Mouse (Mus musculus) kidney, embryonic 16.5 days (tissue): Measurements from ENCODE around the gene Tbcc. TPM values are rescaled to one million over a fixed set of nuclear protein-coding genes. Genes with fewer than 3 reads are reported as not detected.

ENCODE experiments used
- ATAC-seq: fragments of 200-750 bp; cut with Nextera tagmentation; 2 replicates; pipeline ENCODE4 v1.8.0; 2017; ENCODE audit warnings: moderate TSS enrichment; ENCODE audit not compliant: low FRiP score, low TSS enrichment
- H3K27ac ChIP-seq: fragments of 300-500 bp; sonication (generic); 2 replicates; pipeline ENCODE4 v1.5.1; 2014; ENCODE audit warnings: low read length
- H3K27me3 ChIP-seq: fragments of 300-500 bp; sonication (generic); 2 replicates; pipeline ENCODE4 v1.6.1; 2014; ENCODE audit warnings: low read length, control low read depth, mixed read lengths; ENCODE audit not compliant: insufficient read depth
- H3K36me3 ChIP-seq: fragments of 300-500 bp; sonication (generic); 2 replicates; pipeline ENCODE4 v1.6.1; 2014; ENCODE audit warnings: low read length, control low read depth, mixed read lengths; ENCODE audit not compliant: insufficient read depth
- H3K4me1 ChIP-seq: fragments of 300-500 bp; sonication (generic); 2 replicates; pipeline ENCODE4 v1.6.1; 2014; ENCODE audit warnings: low read length, control low read depth, mixed read lengths; ENCODE audit not compliant: insufficient read depth
- H3K4me2 ChIP-seq: fragments of 300-500 bp; sonication (generic); replicated peaks from 2 replicates; pipeline ENCODE4 v1.6.1; 2014; ENCODE audit warnings: low read depth, low read length
- H3K4me3 ChIP-seq: fragments of 300-500 bp; sonication (generic); 2 replicates; pipeline ENCODE4 v1.5.1; 2014; ENCODE audit warnings: mild to moderate bottlenecking, low read length
- H3K9ac ChIP-seq: fragments of 300-500 bp; sonication (generic); replicated peaks from 2 replicates; pipeline ENCODE4 v1.6.1; 2014; ENCODE audit warnings: low read length
- H3K9me3 ChIP-seq: fragments of 300-500 bp; sonication (generic); 2 replicates; pipeline ENCODE4 v1.6.1; 2016; ENCODE audit warnings: low read length, control low read depth
- WGBS: fragments of 180-500 bp; shearing (Covaris S2); extraction: QIAGEN DNeasy Blood & Tissue Kit; methylation state at CpG from one replicate; pipeline ENCODE4 v1.1.7; 2014; 5-methylcytosine and 5-hydroxymethylcytosine counted together
- polyA plus RNA-seq: library from polyadenylated mRNA; unstranded; fragments of >200 nt; fragmentation: Nextera tagmentation; extraction: Ambion mirVana; gene quantifications from 2 replicates; pipeline ENCODE4 v1.2.1, GENCODE M21; 2015

The Tbcc gene
- polyA plus RNA-seq, 1 experiment from 2014 or later: 54.7 TPM

GRCm38 (mm10) chr17:46864566-46865195 lies 25.8 kb upstream of the Tbcc start:
- no peak for ATAC-seq
- 33% methylated on average over 7 of the region's 7 CpGs for WGBS
- no peak overlapping the region for H3K9ac ChIP-seq
- no peak overlapping the region for H3K27ac ChIP-seq
- no peaks in the 10 kb centered on the region; the same call in 1 of the 2 replicates for H3K9me3 ChIP-seq
- H3K36me3 ChIP-seq: no peaks in the 10 kb centered on the region
- H3K27me3 ChIP-seq: no peaks in the 10 kb centered on the region
- no peak overlapping the region for H3K4me3 ChIP-seq
- H3K4me2 ChIP-seq: 0 out of 2 replicates have a peak overlapping the region, but pooled peaks have one; percentile 19
- H3K4me1 ChIP-seq: no peaks in the 10 kb centered on the region

- Histone ChIP-seq H3K4me2 (no peak overlapping the region), H3K4me3 (no peak overlapping the region), H3K4me1 (no peaks in the 10 kb centered on the region), H3K27ac (no peak overlapping the region), H3K27me3 (no peaks in the 10 kb centered on the region), H3K36me3 (no peaks in the 10 kb centered on the region), H3K9me3 (no peaks in the 10 kb centered on the region; the same call in 1 of the 2 replicates), H3K9ac (no peak overlapping the region)
- WGBS: 88% methylated on average over 12 of the region's 12 CpGs
- ATAC-seq: no peak
These were observed 23.6 kb upstream of the Tbcc start for GRCm38 (mm10) chr17:46866836-46867235.

GRCm38 (mm10) chr17:46870204-46870798 lies 20.2 kb upstream of the Tbcc start:
- 93% methylated on average over 5 of the region's 5 CpGs for WGBS
- no peak for ATAC-seq
- Histone ChIP-seq H3K4me2 (no peak overlapping the region), H3K36me3 (no peaks in the 10 kb centered on the region), H3K9me3 (no peaks in the 10 kb centered on the region), H3K27ac (no peak overlapping the region), H3K4me3 (no peak overlapping the region), H3K27me3 (no peaks in the 10 kb centered on the region), H3K4me1 (peaks cover 13% of the 10 kb centered on the region; the same call in 1 of the 2 replicates), H3K9ac (no peak overlapping the region)

GRCm38 (mm10) chr17:46870913-46871312 lies 19.6 kb upstream of the Tbcc start:
- no peak overlapping the region for H3K27ac ChIP-seq
- 35% methylated on average over 1 of the region's 1 CpGs for WGBS
- no peaks in the 10 kb centered on the region for H3K27me3 ChIP-seq
- no peak for ATAC-seq
- H3K4me2 ChIP-seq: no peak overlapping the region
- no peaks in the 10 kb centered on the region for H3K9me3 ChIP-seq
- no peaks in the 10 kb centered on the region for H3K36me3 ChIP-seq
- H3K4me3 ChIP-seq: no peak overlapping the region
- H3K4me1 ChIP-seq: peaks cover 13% of the 10 kb centered on the region; the same call in 1 of the 2 replicates
- H3K9ac ChIP-seq: no peak overlapping the region

- Histone ChIP-seq H3K9me3 (no peaks in the 10 kb centered on the region), H3K36me3 (no peaks in the 10 kb centered on the region), H3K27ac (no peak overlapping the region), H3K4me2 (no peak overlapping the region), H3K4me3 (no peak overlapping the region), H3K4me1 (peaks cover 13% of the 10 kb centered on the region; the same call in 1 of the 2 replicates), H3K27me3 (no peaks in the 10 kb centered on the region), H3K9ac (no peak overlapping the region)
- 76% methylated on average over 7 of the region's 7 CpGs for WGBS
- no peak for ATAC-seq
These were observed 17.7 kb upstream of the Tbcc start for GRCm38 (mm10) chr17:46872806-46873205.

GRCm38 (mm10) chr17:46874133-46874532 lies 16.4 kb upstream of the Tbcc start:
- ATAC-seq: peak; percentile 36
- Histone ChIP-seq H3K4me3 (no peak overlapping the region), H3K9ac (no peak overlapping the region; the same call in 1 of the 2 replicates), H3K36me3 (no peaks in the 10 kb centered on the region), H3K27ac (peak overlapping the region; percentile 3; the same call in 1 of the 2 replicates), H3K4me1 (peaks cover 13% of the 10 kb centered on the region; the same call in 1 of the 2 replicates), H3K27me3 (no peaks in the 10 kb centered on the region), H3K4me2 (no peak overlapping the region), H3K9me3 (no peaks in the 10 kb centered on the region)
- WGBS: 25% methylated on average over 10 of the region's 10 CpGs

- Histone ChIP-seq H3K9ac (no peak overlapping the region), H3K4me1 (peaks cover 22% of the 10 kb centered on the region), H3K36me3 (no peaks in the 10 kb centered on the region), H3K4me3 (no peak overlapping the region), H3K27ac (no peak overlapping the region), H3K27me3 (no peaks in the 10 kb centered on the region), H3K4me2 (no peak overlapping the region), H3K9me3 (no peaks in the 10 kb centered on the region)
- 78% methylated on average over 3 of the region's 3 CpGs for WGBS
- ATAC-seq: no peak
These were observed 14.9 kb upstream of the Tbcc start for GRCm38 (mm10) chr17:46875626-46876025.

GRCm38 (mm10) chr17:46876371-46876950 lies 14.0 kb upstream of the Tbcc start:
- no peak for ATAC-seq
- no peak overlapping the region for H3K4me2 ChIP-seq
- H3K36me3 ChIP-seq: no peaks in the 10 kb centered on the region
- H3K4me1 ChIP-seq: peaks cover 22% of the 10 kb centered on the region
- WGBS: 55% methylated on average over 8 of the region's 8 CpGs
- H3K27me3 ChIP-seq: no peaks in the 10 kb centered on the region
- peak overlapping the region; percentile 61; the same call in 1 of the 2 replicates for H3K27ac ChIP-seq
- H3K9me3 ChIP-seq: no peaks in the 10 kb centered on the region
- no peak overlapping the region for H3K4me3 ChIP-seq
- no peak overlapping the region for H3K9ac ChIP-seq

GRCm38 (mm10) chr17:46877061-46877460 lies 13.4 kb upstream of the Tbcc start:
- H3K27ac ChIP-seq: peak overlapping the region; percentile 61
- no peak overlapping the region for H3K4me2 ChIP-seq
- no peaks in the 10 kb centered on the region for H3K27me3 ChIP-seq
- H3K9ac ChIP-seq: no peak overlapping the region
- no peak for ATAC-seq
- 86% methylated on average over 5 of the region's 5 CpGs for WGBS
- no peaks in the 10 kb centered on the region for H3K36me3 ChIP-seq
- H3K4me1 ChIP-seq: peaks cover 22% of the 10 kb centered on the region
- H3K4me3 ChIP-seq: no peak overlapping the region
- no peaks in the 10 kb centered on the region for H3K9me3 ChIP-seq
